Mouse (Mus musculus) heart, adult 10 weeks (tissue): ENCODE results near the gene Calml4. TPM values are rescaled to one million over a fixed set of nuclear protein-coding genes. Genes with fewer than 3 reads are reported as not detected.

Source experiments
- polyA plus RNA-seq: library from polyadenylated mRNA; stranded (reverse); fragments of 350-450 nt; fragmentation: Illumina TruSeq; extraction: RNeasy Lipid Tissue Mini Kit (QIAGEN cat#74804); gene quantifications from one replicate; pipeline ENCODE4 v1.2.3, GENCODE M21; 2014; ENCODE audit warnings: low read depth, low replicate concordance

The Calml4 gene
- polyA plus RNA-seq, result 1.2 TPM

GRCm38 (mm10) chr9:62857719-62858261 lies at the start of gene Calml4:
Calml4 (plus strand) TSS chr9:62858080.

GRCm38 (mm10) chr9:62811516-62812121 lies 46.3 kb upstream of the Calml4 start, which contains the start of gene Fem1b:
Fem1b (minus strand) TSS chr9:62811934.

GRCm38 (mm10) chr9:62838506-62839171 lies 19.2 kb upstream of the Calml4 start, which contains the start of gene Cln6:
Cln6 (plus strand) TSS chr9:62838785.

Other genes starting within 250 kb of the Calml4 start
- gene Itga11, start 180.3 kb upstream of the Calml4 start, polyA plus RNA-seq, result 1.3 TPM
- 11.7 TPM for gene Fem1b, start 46.1 kb upstream of the Calml4 start, polyA plus RNA-seq
- gene Cln6, start 19.3 kb upstream of the Calml4 start, polyA plus RNA-seq, result 19.3 TPM
- 14.0 TPM for gene Pias1, start 129.8 kb downstream of the Calml4 start, polyA plus RNA-seq